Mouse (Mus musculus) MEL (cell line): Measurements from ENCODE around the gene Mfsd2a.

Experiments
- CTCF ChIP-seq, 3 experiments: IDR thresholded peaks in 2 of 3; conservative IDR thresholded peaks in 1 of 3; 2 replicates each; pipeline ENCODE4 v1.5.1; 2011 to 2012; ENCODE audit warnings: low read length in 3 of 3, low read depth in 2 of 3, mild to moderate bottlenecking in 2 of 3, improper control_type of control experiment in 1 of 3, inconsistent platforms in 1 of 3, mixed read lengths in 1 of 3, moderate library complexity in 1 of 3; ENCODE audit not compliant: control insufficient read depth in 1 of 3, insufficient read depth in 1 of 3, poor library complexity in 1 of 3, severe bottlenecking in 1 of 3
- ETS1 ChIP-seq: IDR thresholded peaks from 2 replicates; pipeline ENCODE4 v1.6.1; 2012; ENCODE audit warnings: low read depth, mild to moderate bottlenecking, inconsistent platforms, low read length, improper control_type of control experiment, moderate library complexity
- GATA1 ChIP-seq: IDR thresholded peaks from 2 replicates; pipeline ENCODE4 v1.6.1; 2011; ENCODE audit warnings: low read depth, low read length, improper control_type of control experiment
- USF1 ChIP-seq: IDR thresholded peaks from 2 replicates; pipeline ENCODE4 v1.6.1; 2014; ENCODE audit warnings: low read depth, mild to moderate bottlenecking, inconsistent platforms, low read length, improper control_type of control experiment, moderate library complexity
- USF2 ChIP-seq, 2 experiments: IDR thresholded peaks; 2 replicates each; pipeline ENCODE4 v1.6.1; 2011 to 2012; ENCODE audit warnings: improper control_type of control experiment in 2 of 2, low read length in 2 of 2, borderline replicate concordance in 1 of 2, inconsistent platforms in 1 of 2, low read depth in 1 of 2, mild to moderate bottlenecking in 1 of 2; ENCODE audit not compliant: insufficient read depth in 1 of 2

GRCm38 (mm10) chr4:122974976-122975520 is 14.1 kb upstream of the Mfsd2a start:
- TF ChIP-seq GATA1 = no peak
- TF ChIP-seq CTCF (IDR thresholded peaks at IDR 0.05 in 2 of 3, conservative IDR thresholded peaks at IDR 0.05 in 1 of 3; ENCODE audit: control insufficient read depth in 1 of 3, insufficient read depth in 1 of 3, low read depth in 2 of 3, low read length in 3 of 3, poor library complexity in 1 of 3, severe bottlenecking in 1 of 3) = no peak
- no peak for TF ChIP-seq ETS1
- no peak for TF ChIP-seq USF1
- TF ChIP-seq USF2 (IDR thresholded peaks at IDR 0.05; ENCODE audit: borderline replicate concordance in 1 of 2, insufficient read depth in 1 of 2, low read depth in 1 of 2, low read length in 2 of 2) = no peak
